Mouse (Mus musculus): ENCODE results near the gene Celf2. TPM values are rescaled to one million over a fixed set of nuclear protein-coding genes. Genes with fewer than 3 reads are reported as not detected.
"Not testable (repeated sequence)": the region's sequence is repeated elsewhere in the genome, so short reads cannot be mapped to it uniquely, and the experiment has no call there.

Gene Celf2
- polyA plus RNA-seq, 1 experiment = 17.4 TPM

DNA sequence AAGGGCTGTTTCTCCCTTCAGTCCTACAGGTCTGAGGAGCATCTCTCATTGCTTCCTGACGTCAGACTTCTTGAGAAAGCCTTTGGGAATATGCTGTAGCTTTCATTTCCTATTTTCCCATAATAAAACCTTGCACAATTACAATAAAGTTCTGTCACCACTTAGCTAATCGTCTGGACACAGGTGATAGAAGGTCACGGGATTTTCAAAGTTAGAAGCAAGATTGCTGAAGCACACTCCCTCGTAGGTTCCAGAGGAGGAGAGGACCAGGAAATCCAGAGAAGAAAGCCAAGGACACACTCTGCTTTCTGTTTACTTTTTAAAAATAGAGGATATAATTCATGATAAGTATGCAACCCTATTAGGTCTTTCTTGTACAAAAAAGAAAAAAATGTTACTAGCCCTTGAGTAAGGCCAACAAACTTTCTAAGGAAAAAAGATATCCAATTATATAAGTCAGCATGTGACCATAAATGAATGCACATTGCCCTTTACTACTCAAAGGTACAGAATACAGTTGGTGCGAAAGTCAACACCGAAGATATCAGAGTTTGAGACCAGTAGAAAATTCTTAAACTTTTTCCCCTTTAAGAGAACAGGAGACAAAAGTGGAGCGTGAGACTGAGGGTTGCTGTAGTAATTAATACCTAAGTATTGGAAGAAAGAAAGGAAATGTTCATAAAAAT lies 924.2 kb downstream of the Celf2 start:
- H3K36me3 ChIP-seq (ENCODE audit: control insufficient read depth, insufficient read depth, low read length) = no peaks in the 10 kb centered on the region
- TF ChIP-seq POLR2A (IDR thresholded peaks at IDR 0.05; ENCODE audit: control insufficient read depth, low read depth, low read length) (no peak), CTCF (IDR thresholded peaks at IDR 0.05; ENCODE audit: control insufficient read depth, insufficient read depth, insufficient replicate concordance, low read depth, low read length) (no peak)
- H3K4me3 ChIP-seq (ENCODE audit: control insufficient read depth, low read depth, low read length) = no peak overlapping the region
- no peak overlapping the region for H3K27ac ChIP-seq (ENCODE audit: control insufficient read depth, insufficient read depth, low read depth, low read length)
- H3K4me1 ChIP-seq (ENCODE audit: control insufficient read depth, insufficient read depth, low read length) = no peaks in the 10 kb centered on the region
- H3K27me3 ChIP-seq (ENCODE audit: control insufficient read depth, insufficient read depth, low read length) = no peaks in the 10 kb centered on the region

DNA sequence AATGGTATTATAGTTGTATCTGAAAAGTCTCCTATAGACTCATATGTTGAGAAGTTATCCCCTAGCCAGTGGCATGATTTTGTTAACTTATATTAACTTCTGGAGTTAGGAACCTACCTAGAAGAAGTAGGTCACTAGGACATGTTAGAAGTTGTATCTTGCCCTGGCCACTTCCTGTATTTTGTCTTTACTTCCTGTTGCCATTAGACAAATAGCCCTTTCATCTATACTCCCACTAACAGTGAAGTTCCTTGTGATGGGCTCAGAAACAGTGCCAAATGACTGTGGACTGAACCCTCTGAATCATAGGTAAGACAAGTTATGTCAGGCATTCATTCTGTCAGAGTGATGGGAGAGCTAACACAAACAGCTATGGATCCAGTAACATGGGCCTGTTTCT lies 926.7 kb downstream of the Celf2 start:
- no peak for TF ChIP-seq POLR2A (IDR thresholded peaks at IDR 0.05; ENCODE audit: control insufficient read depth, low read depth, low read length)
- no peak for TF ChIP-seq CTCF (IDR thresholded peaks at IDR 0.05; ENCODE audit: control insufficient read depth, insufficient read depth, insufficient replicate concordance, low read depth, low read length)
- H3K4me1 ChIP-seq (ENCODE audit: control insufficient read depth, insufficient read depth, low read length) = no peaks in the 10 kb centered on the region
- H3K27ac ChIP-seq (ENCODE audit: control insufficient read depth, insufficient read depth, low read depth, low read length) = no peak overlapping the region
- H3K27me3 ChIP-seq (ENCODE audit: control insufficient read depth, insufficient read depth, low read length) = no peaks in the 10 kb centered on the region
- no peak overlapping the region for H3K4me3 ChIP-seq (ENCODE audit: control insufficient read depth, low read depth, low read length)
- no peaks in the 10 kb centered on the region for H3K36me3 ChIP-seq (ENCODE audit: control insufficient read depth, insufficient read depth, low read length)

DNA sequence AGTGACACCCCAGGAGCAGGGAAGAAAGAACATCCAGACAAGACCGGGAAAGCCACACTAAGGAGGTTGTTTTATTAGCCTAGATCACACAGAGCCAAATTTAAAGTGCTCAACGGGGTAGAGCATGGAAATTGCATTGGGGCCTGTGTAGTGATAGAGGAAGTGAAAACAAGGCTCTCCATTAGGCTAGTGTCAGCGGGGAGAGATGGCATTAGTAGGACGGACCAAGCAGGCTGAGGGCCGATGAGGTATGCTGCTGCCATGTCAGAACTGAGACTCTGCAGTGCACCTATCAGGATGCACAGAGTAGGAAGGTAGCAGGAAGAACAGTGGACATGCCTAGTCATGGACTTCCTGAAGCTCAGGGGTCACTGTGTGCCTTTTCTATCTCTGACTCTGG lies 929.3 kb downstream of the Celf2 start:
- TF ChIP-seq CTCF (IDR thresholded peaks at IDR 0.05; ENCODE audit: control insufficient read depth, insufficient read depth, insufficient replicate concordance, low read depth, low read length) (no peak), POLR2A (IDR thresholded peaks at IDR 0.05; ENCODE audit: control insufficient read depth, low read depth, low read length) (no peak)
- Histone ChIP-seq H3K4me1 (ENCODE audit: control insufficient read depth, insufficient read depth, low read length) (no peaks in the 10 kb centered on the region), H3K27ac (ENCODE audit: control insufficient read depth, insufficient read depth, low read depth, low read length) (no peak overlapping the region), H3K4me3 (ENCODE audit: control insufficient read depth, low read depth, low read length) (no peak overlapping the region), H3K36me3 (ENCODE audit: control insufficient read depth, insufficient read depth, low read length) (no peaks in the 10 kb centered on the region), H3K27me3 (ENCODE audit: control insufficient read depth, insufficient read depth, low read length) (no peaks in the 10 kb centered on the region)

DNA sequence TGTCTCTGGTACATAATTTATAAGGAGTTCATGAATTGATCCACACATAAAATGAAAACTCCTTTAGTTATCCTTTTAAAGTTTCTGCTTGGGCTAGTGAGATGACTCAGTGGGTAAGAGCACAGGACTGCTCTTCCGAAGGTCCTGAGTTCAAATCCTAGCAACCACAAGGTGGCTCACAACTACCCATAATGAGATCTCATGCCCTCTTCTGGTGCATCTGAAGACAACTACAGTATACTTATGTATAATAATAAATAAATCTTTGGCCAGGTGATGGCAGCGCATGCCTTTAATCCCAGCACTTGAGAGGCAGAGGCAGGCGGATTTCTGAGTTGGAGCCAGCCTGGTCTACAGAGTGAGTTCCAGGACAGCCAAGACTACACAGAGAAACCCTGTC lies 934.0 kb downstream of the Celf2 start:
- H3K36me3 ChIP-seq (ENCODE audit: control insufficient read depth, insufficient read depth, low read length); H3K27ac ChIP-seq (ENCODE audit: control insufficient read depth, insufficient read depth, low read depth, low read length); H3K4me1 ChIP-seq (ENCODE audit: control insufficient read depth, insufficient read depth, low read length); H3K4me3 ChIP-seq (ENCODE audit: control insufficient read depth, low read depth, low read length); H3K27me3 ChIP-seq (ENCODE audit: control insufficient read depth, insufficient read depth, low read length): not testable (repeated sequence)

DNA sequence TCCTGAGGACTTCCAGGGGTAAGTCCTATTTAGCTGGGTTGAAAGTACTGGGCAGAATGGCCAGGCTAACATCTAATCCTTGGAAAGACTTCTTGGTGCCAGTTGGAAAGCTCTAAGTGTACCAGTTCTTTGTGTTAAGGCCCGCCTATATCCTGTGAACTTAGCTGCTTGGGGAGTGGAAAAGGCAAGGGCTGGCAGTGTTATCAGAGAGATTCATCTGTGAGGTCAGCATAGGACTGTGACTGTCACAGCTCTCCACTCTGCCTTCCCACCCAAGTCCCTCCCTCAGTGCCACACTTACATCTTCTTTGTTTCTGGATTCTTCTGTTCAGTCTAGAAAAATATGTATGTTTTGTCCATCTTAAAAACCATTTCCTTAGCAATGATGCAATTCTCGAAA lies 935.7 kb downstream of the Celf2 start:
- no peak for TF ChIP-seq CTCF (IDR thresholded peaks at IDR 0.05; ENCODE audit: control insufficient read depth, insufficient read depth, insufficient replicate concordance, low read depth, low read length)
- no peak for TF ChIP-seq POLR2A (IDR thresholded peaks at IDR 0.05; ENCODE audit: control insufficient read depth, low read depth, low read length)
- H3K27me3 ChIP-seq (ENCODE audit: control insufficient read depth, insufficient read depth, low read length) = no peaks in the 10 kb centered on the region
- no peak overlapping the region for H3K4me3 ChIP-seq (ENCODE audit: control insufficient read depth, low read depth, low read length)
- H3K36me3 ChIP-seq (ENCODE audit: control insufficient read depth, insufficient read depth, low read length) = no peaks in the 10 kb centered on the region
- H3K4me1 ChIP-seq (ENCODE audit: control insufficient read depth, insufficient read depth, low read length) = no peaks in the 10 kb centered on the region
- H3K27ac ChIP-seq (ENCODE audit: control insufficient read depth, insufficient read depth, low read depth, low read length) = no peak overlapping the region

DNA sequence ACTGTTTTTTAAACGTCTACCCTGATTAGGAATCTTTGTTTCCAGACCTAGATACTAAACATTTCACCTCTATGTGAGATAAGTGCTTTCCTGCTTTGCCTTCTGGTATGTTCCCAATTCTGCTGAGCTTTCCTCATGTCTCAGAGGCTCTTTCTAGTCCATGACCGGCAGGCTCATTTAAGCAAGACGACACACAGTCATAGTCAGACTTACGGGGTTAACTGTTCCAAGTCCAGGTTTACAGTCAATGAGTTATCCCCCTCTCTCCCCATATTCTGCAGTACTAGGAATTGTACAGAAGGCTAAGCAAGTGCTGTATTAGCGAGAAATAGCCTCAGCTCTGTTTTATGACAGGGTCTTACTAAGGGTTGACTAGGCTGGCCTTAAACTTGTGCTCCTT lies 936.4 kb downstream of the Celf2 start:
- H3K4me3 ChIP-seq (ENCODE audit: control insufficient read depth, low read depth, low read length) = no peak overlapping the region
- H3K36me3 ChIP-seq (ENCODE audit: control insufficient read depth, insufficient read depth, low read length) = no peaks in the 10 kb centered on the region
- H3K27me3 ChIP-seq (ENCODE audit: control insufficient read depth, insufficient read depth, low read length) = no peaks in the 10 kb centered on the region
- no peak overlapping the region for H3K27ac ChIP-seq (ENCODE audit: control insufficient read depth, insufficient read depth, low read depth, low read length)
- no peak for TF ChIP-seq CTCF (IDR thresholded peaks at IDR 0.05; ENCODE audit: control insufficient read depth, insufficient read depth, insufficient replicate concordance, low read depth, low read length)
- TF ChIP-seq POLR2A (IDR thresholded peaks at IDR 0.05; ENCODE audit: control insufficient read depth, low read depth, low read length) = no peak
- H3K4me1 ChIP-seq (ENCODE audit: control insufficient read depth, insufficient read depth, low read length) = no peaks in the 10 kb centered on the region

DNA sequence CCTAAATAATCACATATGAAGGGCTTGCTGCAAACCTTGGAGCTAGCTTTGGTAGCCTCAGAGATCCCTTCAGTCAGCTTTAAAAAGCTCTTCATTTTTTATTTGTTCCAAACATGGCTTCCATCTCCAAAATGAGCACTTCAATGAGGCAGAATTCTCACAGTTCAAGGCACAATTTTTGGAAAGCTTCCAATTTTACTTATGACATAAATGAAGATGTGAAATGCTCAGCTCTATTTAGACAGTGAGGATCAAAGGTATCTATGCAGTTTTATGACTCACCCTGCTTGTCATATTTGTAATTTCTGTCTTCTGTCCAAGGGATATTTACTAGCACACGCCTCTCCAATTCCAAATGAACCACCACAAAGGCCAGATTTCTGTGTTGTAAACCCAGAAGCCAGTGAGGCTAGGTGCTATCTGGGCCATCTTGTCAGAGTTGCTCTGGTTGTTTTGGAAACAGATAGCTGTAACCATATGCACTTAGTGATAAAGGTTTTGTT lies 940.3 kb downstream of the Celf2 start:
- no peaks in the 10 kb centered on the region for H3K4me1 ChIP-seq (ENCODE audit: control insufficient read depth, insufficient read depth, low read length)
- no peak overlapping the region for H3K27ac ChIP-seq (ENCODE audit: control insufficient read depth, insufficient read depth, low read depth, low read length)
- H3K27me3 ChIP-seq (ENCODE audit: control insufficient read depth, insufficient read depth, low read length) = no peaks in the 10 kb centered on the region
- H3K36me3 ChIP-seq (ENCODE audit: control insufficient read depth, insufficient read depth, low read length) = no peaks in the 10 kb centered on the region
- TF ChIP-seq POLR2A (IDR thresholded peaks at IDR 0.05; ENCODE audit: control insufficient read depth, low read depth, low read length) (no peak), CTCF (IDR thresholded peaks at IDR 0.05; ENCODE audit: control insufficient read depth, insufficient read depth, insufficient replicate concordance, low read depth, low read length) (no peak)
- H3K4me3 ChIP-seq (ENCODE audit: control insufficient read depth, low read depth, low read length) = no peak overlapping the region

DNA sequence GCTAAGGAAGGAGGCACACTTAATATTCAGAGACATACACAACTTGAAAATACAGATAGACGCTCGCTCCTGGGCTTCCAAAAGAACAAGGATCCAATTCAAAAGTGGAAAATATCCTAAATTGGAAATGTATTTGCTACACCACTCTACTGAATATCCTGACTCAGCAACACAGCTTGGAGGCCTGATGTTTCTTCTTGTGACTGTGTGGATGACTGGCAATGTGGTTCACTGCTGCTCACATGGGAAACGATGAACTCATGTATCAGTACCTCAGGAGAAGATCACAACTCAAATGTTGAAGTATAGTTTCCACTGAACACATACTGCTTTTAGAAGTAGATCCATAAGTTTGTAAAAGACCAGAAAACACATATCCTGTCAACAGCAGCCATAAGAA lies 944.2 kb downstream of the Celf2 start:
- TF ChIP-seq CTCF (IDR thresholded peaks at IDR 0.05; ENCODE audit: control insufficient read depth, insufficient read depth, insufficient replicate concordance, low read depth, low read length) (no peak), POLR2A (IDR thresholded peaks at IDR 0.05; ENCODE audit: control insufficient read depth, low read depth, low read length) (no peak)
- Histone ChIP-seq H3K27me3 (ENCODE audit: control insufficient read depth, insufficient read depth, low read length) (no peaks in the 10 kb centered on the region), H3K36me3 (ENCODE audit: control insufficient read depth, insufficient read depth, low read length) (no peaks in the 10 kb centered on the region), H3K4me3 (ENCODE audit: control insufficient read depth, low read depth, low read length) (no peak overlapping the region), H3K27ac (ENCODE audit: control insufficient read depth, insufficient read depth, low read depth, low read length) (no peak overlapping the region), H3K4me1 (ENCODE audit: control insufficient read depth, insufficient read depth, low read length) (no peaks in the 10 kb centered on the region)
